Mouse (Mus musculus): ENCODE measurements around the gene Ciita.

DNA sequence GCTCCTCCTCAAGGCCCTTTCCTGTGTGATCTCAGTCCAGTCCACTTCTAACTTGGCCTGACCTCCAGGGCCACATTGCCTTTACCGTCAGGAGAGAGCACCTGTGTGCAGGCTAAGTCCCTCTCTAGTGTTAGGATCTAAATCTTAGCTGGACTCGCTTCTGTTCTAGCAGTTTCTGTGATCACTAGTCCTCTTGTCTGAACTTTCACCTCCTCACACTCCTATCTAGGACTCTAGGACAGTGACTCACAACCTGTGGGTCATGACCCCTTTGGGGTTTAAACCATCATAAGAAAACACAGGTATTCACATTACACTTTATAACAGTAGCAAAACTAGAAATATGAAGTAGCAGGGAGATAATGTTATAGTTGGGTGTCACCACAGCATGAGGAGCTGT, 28.0 kb upstream of the Ciita start:
- TF ChIP-seq POLR2AphosphoS2 (IDR thresholded peaks at IDR 0.05; ENCODE audit: insufficient read length, low read depth) = no peak
- no peak for TF ChIP-seq CEBPB (IDR thresholded peaks at IDR 0.05; ENCODE audit: insufficient read depth, poor library complexity, severe bottlenecking)
- no peak for TF ChIP-seq TCF3 (IDR thresholded peaks at IDR 0.05; ENCODE audit: insufficient read length, low read depth)
- TF ChIP-seq POLR2A (IDR thresholded peaks at IDR 0.05; ENCODE audit: insufficient read length, low read depth) = no peak
- no peak for TF ChIP-seq SRF (IDR thresholded peaks at IDR 0.05; ENCODE audit: control insufficient read depth, insufficient read length, low read depth)
- TF ChIP-seq MAX (IDR thresholded peaks at IDR 0.05; ENCODE audit: low read depth) = no peak
- TF ChIP-seq REST (IDR thresholded peaks at IDR 0.05; ENCODE audit: insufficient read depth, insufficient read length) = no peak
- no peak for TF ChIP-seq USF1 (IDR thresholded peaks at IDR 0.05; ENCODE audit: low read depth)

All from myocyte (in vitro differentiated cells).